Mouse (Mus musculus): ENCODE results near the gene Tex45. TPM values are rescaled to one million over a fixed set of nuclear protein-coding genes. Genes with fewer than 3 reads are reported as not detected.

The Tex45 gene
- polyA plus RNA-seq, 1 experiment from 2014 or later = not detected

DNA sequence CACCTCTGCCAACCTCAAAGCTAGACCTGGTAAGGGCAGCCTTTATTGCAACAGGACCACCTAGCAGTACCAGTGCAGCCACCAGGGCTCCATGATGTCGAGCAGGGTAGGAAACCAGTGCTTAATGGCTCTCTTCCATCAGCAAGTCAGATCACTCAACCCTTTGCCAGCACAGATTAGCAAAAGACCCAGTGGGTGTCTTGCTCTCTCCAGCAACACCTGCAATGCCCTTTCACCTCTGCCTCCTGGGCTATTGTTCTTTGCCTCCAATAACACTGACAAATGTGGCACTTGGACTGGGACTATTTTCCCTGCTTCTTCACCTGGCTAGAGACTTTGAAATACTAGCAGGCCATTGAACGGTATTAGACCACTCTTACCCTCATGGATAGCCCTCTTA lies 21.4 kb upstream of the Tex45 start:
- Histone ChIP-seq H3K27ac (ENCODE audit: low read length) (no peak overlapping the region), H3K9me3 (ENCODE audit: control insufficient read depth, low read depth, low read length) (no peaks in the 10 kb centered on the region), H3K4me1 (ENCODE audit: control insufficient read depth, insufficient read depth, low read length) (no peaks in the 10 kb centered on the region), H3K4me2 (replicated peaks; ENCODE audit: low read depth, low read length) (no peak overlapping the region), H3K27me3 (ENCODE audit: control insufficient read depth, insufficient read depth, low read length) (no peaks in the 10 kb centered on the region), H3K36me3 (ENCODE audit: control insufficient read depth, insufficient read depth, low read length) (peaks cover 64% of the 10 kb centered on the region), H3K9ac (replicated peaks; ENCODE audit: low read depth, low read length) (no peak overlapping the region), H3K4me3 (ENCODE audit: low read depth, low read length) (no peak overlapping the region)
- no peak for ATAC-seq (ENCODE audit: insufficient number of reproducible peaks, insufficient read depth, low FRiP score, low read depth)
- 86% methylated on average over 2 of the region's 2 CpGs for WGBS

DNA sequence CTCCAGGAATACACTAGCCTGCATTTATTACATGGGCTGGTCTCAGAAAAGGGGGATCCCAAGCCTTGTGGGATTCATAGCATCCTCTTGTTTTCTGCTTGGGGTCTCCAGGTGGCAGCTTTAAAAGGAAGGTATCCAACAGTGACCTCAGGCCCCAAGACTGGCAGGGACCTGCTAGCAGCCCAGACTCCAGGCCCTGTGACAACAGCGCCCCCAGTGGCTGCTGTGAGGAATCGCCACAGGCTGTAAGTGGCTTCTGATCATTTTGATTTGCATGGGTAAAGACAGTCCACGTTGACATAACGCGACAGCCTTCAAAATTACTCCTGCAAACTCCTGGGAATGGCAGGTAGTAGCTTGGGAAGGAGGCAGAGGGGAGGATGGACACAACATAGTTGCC lies 20.0 kb upstream of the Tex45 start:
- Histone ChIP-seq H3K9me3 (ENCODE audit: control insufficient read depth, low read depth, low read length) (no peaks in the 10 kb centered on the region), H3K27me3 (ENCODE audit: control insufficient read depth, insufficient read depth, low read length) (no peaks in the 10 kb centered on the region), H3K4me1 (ENCODE audit: control insufficient read depth, insufficient read depth, low read length) (no peaks in the 10 kb centered on the region), H3K36me3 (ENCODE audit: control insufficient read depth, insufficient read depth, low read length) (peaks cover 76% of the 10 kb centered on the region), H3K9ac (replicated peaks; ENCODE audit: low read depth, low read length) (no peak overlapping the region), H3K4me2 (replicated peaks; ENCODE audit: low read depth, low read length) (no peak overlapping the region), H3K27ac (ENCODE audit: low read length) (no peak overlapping the region), H3K4me3 (ENCODE audit: low read depth, low read length) (no peak overlapping the region)
- ATAC-seq (ENCODE audit: insufficient number of reproducible peaks, insufficient read depth, low FRiP score, low read depth) = no peak
- WGBS = 40% methylated on average over 5 of the region's 5 CpGs

DNA sequence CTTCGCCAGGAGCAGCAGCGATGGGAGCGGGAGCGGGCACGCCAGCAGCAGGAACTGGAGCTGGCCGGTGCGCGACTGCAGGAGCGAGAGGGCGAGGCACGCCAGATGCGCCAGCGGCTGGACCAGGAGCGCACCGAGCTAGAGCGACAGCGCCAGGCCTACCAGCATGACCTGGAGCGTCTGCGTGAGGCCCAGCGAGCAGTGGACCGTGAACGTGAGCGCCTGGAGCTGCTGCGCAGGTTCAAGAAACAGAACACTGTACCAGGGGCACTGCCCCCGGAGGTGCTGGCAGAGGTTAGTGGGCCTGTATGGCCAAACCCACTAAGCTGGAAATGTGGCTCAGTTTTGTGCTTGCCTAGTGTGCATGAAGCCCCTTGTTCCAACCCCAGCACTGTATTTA lies 18.7 kb upstream of the Tex45 start:
- no peak overlapping the region for H3K27ac ChIP-seq (ENCODE audit: low read length)
- H3K4me1 ChIP-seq (ENCODE audit: control insufficient read depth, insufficient read depth, low read length) = no peaks in the 10 kb centered on the region
- no peaks in the 10 kb centered on the region for H3K9me3 ChIP-seq (ENCODE audit: control insufficient read depth, low read depth, low read length)
- H3K27me3 ChIP-seq (ENCODE audit: control insufficient read depth, insufficient read depth, low read length) = no peaks in the 10 kb centered on the region
- WGBS = 95% methylated on average over 21 of the region's 25 CpGs
- peaks cover 81% of the 10 kb centered on the region for H3K36me3 ChIP-seq (ENCODE audit: control insufficient read depth, insufficient read depth, low read length)
- no peak overlapping the region for H3K4me2 ChIP-seq (replicated peaks; ENCODE audit: low read depth, low read length)
- no peak overlapping the region for H3K9ac ChIP-seq (replicated peaks; ENCODE audit: low read depth, low read length)
- H3K4me3 ChIP-seq (ENCODE audit: low read depth, low read length) = no peak overlapping the region
- ATAC-seq (ENCODE audit: insufficient number of reproducible peaks, insufficient read depth, low FRiP score, low read depth) = no peak

DNA sequence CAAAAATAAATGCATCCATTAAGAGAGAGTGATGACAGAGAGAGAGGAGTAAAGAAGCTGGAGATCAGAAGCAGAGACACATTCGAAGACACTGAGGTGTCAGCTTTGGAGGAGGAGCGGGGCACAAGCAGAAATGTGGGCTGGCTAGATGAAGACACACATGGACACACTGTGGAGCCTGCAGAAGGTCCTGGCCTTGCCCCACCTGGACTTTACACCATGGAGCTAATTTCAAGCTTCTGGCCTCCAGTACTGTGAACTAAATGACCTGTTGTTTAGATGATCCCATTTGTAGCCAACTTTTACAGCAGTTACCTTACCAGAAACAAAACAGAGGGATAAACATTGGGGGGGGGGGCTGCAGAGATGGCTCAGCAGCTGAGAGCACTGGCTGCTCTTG lies 7.4 kb upstream of the Tex45 start:
- Histone ChIP-seq H3K27me3 (ENCODE audit: control insufficient read depth, insufficient read depth, low read length) (no peaks in the 10 kb centered on the region), H3K36me3 (ENCODE audit: control insufficient read depth, insufficient read depth, low read length) (no peaks in the 10 kb centered on the region), H3K4me2 (replicated peaks; ENCODE audit: low read depth, low read length) (no peak overlapping the region), H3K9me3 (ENCODE audit: control insufficient read depth, low read depth, low read length) (no peaks in the 10 kb centered on the region), H3K4me3 (ENCODE audit: low read depth, low read length) (no peak overlapping the region), H3K9ac (replicated peaks; ENCODE audit: low read depth, low read length) (no peak overlapping the region), H3K4me1 (ENCODE audit: control insufficient read depth, insufficient read depth, low read length) (no peaks in the 10 kb centered on the region), H3K27ac (ENCODE audit: low read length) (no peak overlapping the region)
- WGBS = 88% methylated on average over 2 of the region's 2 CpGs
- no peak for ATAC-seq (ENCODE audit: insufficient number of reproducible peaks, insufficient read depth, low FRiP score, low read depth)

DNA sequence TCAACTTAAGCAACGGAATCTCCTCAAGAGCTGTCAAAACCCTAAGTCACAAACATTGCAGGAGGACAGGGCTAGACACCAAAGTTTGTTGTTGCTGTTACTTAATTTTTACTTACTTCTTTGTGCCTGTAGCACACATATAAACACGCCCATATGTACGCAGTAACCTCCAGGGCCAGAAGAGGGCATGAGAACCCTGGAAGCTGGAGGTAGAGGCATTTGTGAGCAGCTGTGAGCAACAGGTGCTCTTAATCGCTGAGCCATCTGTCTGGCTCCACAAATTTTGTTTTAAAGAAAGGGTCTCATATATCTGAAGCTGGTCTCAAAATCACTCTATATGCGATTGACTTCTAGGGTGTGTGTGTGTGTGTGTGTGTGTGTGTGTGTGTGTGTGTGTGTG lies 6.4 kb upstream of the Tex45 start:
- H3K9me3 ChIP-seq (ENCODE audit: control insufficient read depth, low read depth, low read length) = no peaks in the 10 kb centered on the region
- H3K27me3 ChIP-seq (ENCODE audit: control insufficient read depth, insufficient read depth, low read length) = no peaks in the 10 kb centered on the region
- 39% methylated on average over 5 of the region's 5 CpGs for WGBS
- no peak overlapping the region for H3K4me2 ChIP-seq (replicated peaks; ENCODE audit: low read depth, low read length)
- 0 out of 2 replicates have a peak, but pooled peaks have one; percentile 24 for ATAC-seq (ENCODE audit: insufficient number of reproducible peaks, insufficient read depth, low FRiP score, low read depth)
- no peaks in the 10 kb centered on the region for H3K4me1 ChIP-seq (ENCODE audit: control insufficient read depth, insufficient read depth, low read length)
- no peak overlapping the region for H3K4me3 ChIP-seq (ENCODE audit: low read depth, low read length)
- H3K36me3 ChIP-seq (ENCODE audit: control insufficient read depth, insufficient read depth, low read length) = no peaks in the 10 kb centered on the region
- no peak overlapping the region for H3K9ac ChIP-seq (replicated peaks; ENCODE audit: low read depth, low read length)
- no peak overlapping the region for H3K27ac ChIP-seq (ENCODE audit: low read length)

DNA sequence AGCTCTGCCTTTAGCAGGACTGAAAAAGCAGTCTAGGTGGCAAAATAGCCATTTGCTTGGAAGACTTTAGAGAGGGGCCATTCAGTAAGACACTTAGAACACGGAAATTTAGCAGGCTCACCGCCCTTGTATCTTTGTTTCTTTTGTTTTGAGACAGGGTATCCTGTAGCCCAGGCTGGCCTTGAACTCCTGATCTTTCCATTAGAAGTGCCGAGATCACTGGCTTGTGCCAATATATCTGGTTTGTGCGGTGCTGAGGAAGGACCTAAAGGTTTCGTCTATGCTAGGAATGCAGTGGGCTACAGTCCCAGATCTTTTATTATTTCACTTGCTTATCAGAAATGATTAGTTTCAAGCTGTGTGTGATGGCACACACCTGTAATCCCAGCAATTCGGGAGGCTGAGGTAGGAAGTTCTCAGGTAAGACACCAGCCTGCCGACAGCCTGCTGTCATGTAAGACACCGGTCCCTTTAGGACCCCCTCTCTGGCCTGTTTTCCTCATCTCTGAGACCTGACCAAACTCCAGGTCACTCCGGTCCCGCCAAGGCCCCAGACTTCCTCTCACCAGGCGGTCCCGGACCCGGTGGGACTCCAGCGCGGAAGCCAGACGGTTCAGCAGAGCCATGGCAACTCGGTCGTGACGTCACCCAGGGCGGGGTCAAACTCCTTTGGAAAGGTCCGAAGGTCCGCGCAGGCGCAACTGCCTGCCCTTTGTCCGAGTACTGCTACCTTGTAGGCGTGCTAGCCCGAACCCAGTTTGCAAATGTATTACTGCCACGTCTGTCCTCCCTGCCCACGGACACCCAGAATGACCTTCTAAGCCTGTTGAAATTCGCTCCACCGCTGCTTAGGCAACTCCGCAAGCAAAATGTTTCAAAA lies 3.4 kb upstream of the Tex45 start, which contains the start of gene Pex11g:
Gene Pex11g, minus strand, starts transcription at position 675 of the 880 bp plus-strand sequence.
- H3K9ac ChIP-seq (replicated peaks; ENCODE audit: low read depth, low read length) = peak within 1 kb of the TSS; percentile 37
- 5% methylated on average over 32 of the region's 32 CpGs for WGBS
- H3K36me3 ChIP-seq (ENCODE audit: control insufficient read depth, insufficient read depth, low read length) = no peaks in the 10 kb centered on the region
- peak within 1 kb of the TSS; percentile 58 for H3K4me2 ChIP-seq (replicated peaks; ENCODE audit: low read depth, low read length)
- H3K27me3 ChIP-seq (ENCODE audit: control insufficient read depth, insufficient read depth, low read length) = no peaks in the 10 kb centered on the region
- peak; percentile 93 for ATAC-seq (ENCODE audit: insufficient number of reproducible peaks, insufficient read depth, low FRiP score, low read depth)
- H3K9me3 ChIP-seq (ENCODE audit: control insufficient read depth, low read depth, low read length) = no peaks in the 10 kb centered on the region
- peak within 1 kb of the TSS; percentile 71 for H3K27ac ChIP-seq (ENCODE audit: low read length)
- peak within 1 kb of the TSS; percentile 42 for H3K4me3 ChIP-seq (ENCODE audit: low read depth, low read length)
- H3K4me1 ChIP-seq (ENCODE audit: control insufficient read depth, insufficient read depth, low read length) = no peaks in the 10 kb centered on the region

DNA sequence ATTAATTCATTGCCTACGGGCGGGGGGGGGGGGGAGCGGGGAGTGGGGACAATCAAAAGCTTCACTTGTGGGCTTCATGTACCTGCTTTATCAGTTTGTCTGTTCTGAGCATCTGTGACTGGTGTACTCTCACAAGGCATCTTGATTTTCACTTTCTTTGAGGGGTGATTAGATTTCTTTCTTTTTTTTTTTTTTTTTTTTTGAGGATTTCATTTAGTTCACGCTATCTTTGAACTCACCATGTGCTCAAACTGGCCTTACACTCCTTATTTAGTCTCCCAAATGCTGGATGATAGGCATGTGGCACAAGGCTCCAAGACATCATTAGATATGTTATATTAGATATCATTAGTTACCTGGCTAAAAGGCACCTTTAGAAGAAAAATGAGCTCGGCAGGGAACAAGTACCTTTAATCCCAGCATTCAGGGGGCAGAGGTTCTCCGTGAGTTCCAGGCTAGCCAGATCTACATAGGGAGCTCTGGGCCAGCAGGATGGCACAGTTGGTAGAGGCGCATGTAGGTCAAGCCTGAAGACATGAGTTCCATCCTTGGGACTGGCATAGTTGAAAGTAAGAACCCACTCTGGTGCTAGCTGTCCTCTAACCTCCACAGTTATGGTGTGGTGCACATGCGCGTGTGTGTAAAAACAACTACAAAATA lies 2.6 kb upstream of the Tex45 start:
- WGBS = 57% methylated on average over 9 of the region's 9 CpGs
- no peaks in the 10 kb centered on the region for H3K36me3 ChIP-seq (ENCODE audit: control insufficient read depth, insufficient read depth, low read length)
- H3K27me3 ChIP-seq (ENCODE audit: control insufficient read depth, insufficient read depth, low read length) = no peaks in the 10 kb centered on the region
- peak overlapping the region; percentile 58 for H3K4me2 ChIP-seq (replicated peaks; ENCODE audit: low read depth, low read length)
- H3K4me3 ChIP-seq (ENCODE audit: low read depth, low read length) = peak overlapping the region; percentile 42
- H3K9me3 ChIP-seq (ENCODE audit: control insufficient read depth, low read depth, low read length) = no peaks in the 10 kb centered on the region
- peak overlapping the region; percentile 71; the same call in 1 of the 2 replicates for H3K27ac ChIP-seq (ENCODE audit: low read length)
- H3K4me1 ChIP-seq (ENCODE audit: control insufficient read depth, insufficient read depth, low read length) = no peaks in the 10 kb centered on the region
- H3K9ac ChIP-seq (replicated peaks; ENCODE audit: low read depth, low read length) = peak overlapping the region; percentile 37; the same call in 1 of the 2 replicates
- ATAC-seq (ENCODE audit: insufficient number of reproducible peaks, insufficient read depth, low FRiP score, low read depth) = no peak

DNA sequence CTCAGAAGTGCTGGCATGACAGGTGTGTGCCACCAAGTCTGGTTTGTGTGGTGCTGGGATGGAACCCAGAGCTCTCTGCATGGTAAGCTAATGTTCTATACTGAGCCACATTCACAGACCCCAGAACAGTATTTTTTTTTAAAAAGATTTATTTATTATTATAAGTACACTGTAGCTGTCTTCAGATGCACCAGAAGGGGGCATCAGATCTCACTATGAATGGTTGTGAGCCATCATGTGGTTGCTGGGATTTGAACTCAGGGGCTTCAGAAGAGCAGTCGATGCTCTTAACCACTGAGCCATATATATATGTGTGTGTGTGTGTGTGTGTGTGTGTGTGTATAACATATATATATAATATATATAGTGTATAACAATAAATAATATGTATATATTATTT lies 1.8 kb upstream of the Tex45 start:
- Histone ChIP-seq H3K27ac (ENCODE audit: low read length) (no peak overlapping the region), H3K4me2 (replicated peaks; ENCODE audit: low read depth, low read length) (no peak overlapping the region), H3K4me1 (ENCODE audit: control insufficient read depth, insufficient read depth, low read length) (no peaks in the 10 kb centered on the region), H3K9ac (replicated peaks; ENCODE audit: low read depth, low read length) (no peak overlapping the region), H3K4me3 (ENCODE audit: low read depth, low read length) (no peak overlapping the region), H3K9me3 (ENCODE audit: control insufficient read depth, low read depth, low read length) (no peaks in the 10 kb centered on the region), H3K36me3 (ENCODE audit: control insufficient read depth, insufficient read depth, low read length) (no peaks in the 10 kb centered on the region), H3K27me3 (ENCODE audit: control insufficient read depth, insufficient read depth, low read length) (no peaks in the 10 kb centered on the region)
- 97% methylated on average over 1 of the region's 1 CpGs for WGBS
- no peak for ATAC-seq (ENCODE audit: insufficient number of reproducible peaks, insufficient read depth, low FRiP score, low read depth)
